Mouse (Mus musculus): Measurements from ENCODE around the gene Ctsw. TPM values are rescaled to one million over a fixed set of nuclear protein-coding genes. Genes with fewer than 3 reads are reported as not detected.

The Ctsw gene
- polyA plus RNA-seq, 1 experiment, result 7.2 TPM

- H3K79me2 ChIP-seq (ENCODE audit: control insufficient read depth, insufficient read depth), result peaks cover 19% of the 10 kb centered on the region
- no peaks in the 10 kb centered on the region for H3K27me3 ChIP-seq (ENCODE audit: control insufficient read depth, insufficient read depth, insufficient read length)
- peaks cover 5% of the 10 kb centered on the region for H3K36me3 ChIP-seq (ENCODE audit: control insufficient read depth, insufficient read depth)
These were observed 5.4 kb upstream of the Ctsw start, which contains the start of gene Efemp2 for GRCm38 (mm10) chr19:5473720-5474119. Efemp2 (plus strand) TSS chr19:5473954.

DNA sequence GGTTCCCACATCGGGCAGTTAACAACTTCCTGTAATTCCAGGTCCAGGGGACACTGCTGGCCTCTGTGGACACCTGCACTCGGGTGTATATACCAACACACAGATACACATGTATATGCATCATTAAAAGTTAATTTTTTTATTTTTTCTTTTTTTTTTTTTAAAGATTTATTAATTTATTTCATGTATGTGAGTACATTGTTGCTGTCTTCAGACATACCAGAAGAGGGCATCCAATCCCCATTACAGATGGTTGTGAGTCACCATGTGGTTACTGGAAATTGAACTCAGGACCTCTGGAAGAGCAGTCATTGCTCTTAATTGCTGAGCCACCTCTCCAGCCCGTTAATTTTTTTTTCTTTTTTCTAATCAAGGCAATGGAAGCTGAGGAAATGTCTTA lies 4.5 kb upstream of the Ctsw start:
- peak overlapping the region; percentile 95 for H3K4me2 ChIP-seq (ENCODE audit: low read depth)
- H3ac ChIP-seq (ENCODE audit: control insufficient read depth, insufficient read length), result no peak overlapping the region
- H3K36me3 ChIP-seq (ENCODE audit: control insufficient read depth, insufficient read depth), result no peaks in the 10 kb centered on the region
- peaks cover 19% of the 10 kb centered on the region for H3K79me2 ChIP-seq (ENCODE audit: control insufficient read depth, insufficient read depth)
- peak overlapping the region; percentile 62 for H3K4me3 ChIP-seq
- no peaks in the 10 kb centered on the region for H3K27me3 ChIP-seq (ENCODE audit: control insufficient read depth, insufficient read depth, insufficient read length)
- no peak for TF ChIP-seq TCF3 (IDR thresholded peaks at IDR 0.05; ENCODE audit: insufficient read length, low read depth)

More at GRCm38 (mm10) chr19:5473720-5474119, 5.4 kb upstream of the Ctsw start, which contains the start of gene Efemp2:
- peak within 1 kb of the TSS; percentile 62 for H3K4me3 ChIP-seq
- TF ChIP-seq CEBPB (IDR thresholded peaks at IDR 0.05; ENCODE audit: insufficient read depth, poor library complexity, severe bottlenecking) (no peak), POLR2A (IDR thresholded peaks at IDR 0.05; ENCODE audit: insufficient read length, low read depth) (peak; percentile 78), TCF3 (IDR thresholded peaks at IDR 0.05; ENCODE audit: insufficient read length, low read depth) (no peak), E2F4 (IDR thresholded peaks at IDR 0.05; ENCODE audit: insufficient read depth) (no peak), MYOD1 (IDR thresholded peaks at IDR 0.05; ENCODE audit: control insufficient read depth in 1 of 3, insufficient read length in 2 of 3, low read depth in 2 of 3) (no peak), SRF (IDR thresholded peaks at IDR 0.05; ENCODE audit: control insufficient read depth, insufficient read length, low read depth) (no peak), MYOG (IDR thresholded peaks at IDR 0.05; ENCODE audit: control insufficient read depth in 1 of 3, insufficient read depth in 1 of 3, insufficient read length in 2 of 3, low read depth in 2 of 3) (peak in 1 of 3 experiments; percentile 20), MAX (IDR thresholded peaks at IDR 0.05; ENCODE audit: low read depth) (no peak), POLR2AphosphoS2 (IDR thresholded peaks at IDR 0.05; ENCODE audit: insufficient read length, low read depth) (peak; percentile 90), USF1 (IDR thresholded peaks at IDR 0.05; ENCODE audit: low read depth) (no peak), TCF12 (IDR thresholded peaks at IDR 0.05; ENCODE audit: insufficient read depth, poor library complexity, severe bottlenecking) (no peak), REST (IDR thresholded peaks at IDR 0.05; ENCODE audit: insufficient read depth, insufficient read length) (no peak)
- H3ac ChIP-seq (ENCODE audit: control insufficient read depth, insufficient read length), result peak within 1 kb of the TSS; percentile 75
- H3K4me2 ChIP-seq (ENCODE audit: low read depth), result peak within 1 kb of the TSS; percentile 95

DNA sequence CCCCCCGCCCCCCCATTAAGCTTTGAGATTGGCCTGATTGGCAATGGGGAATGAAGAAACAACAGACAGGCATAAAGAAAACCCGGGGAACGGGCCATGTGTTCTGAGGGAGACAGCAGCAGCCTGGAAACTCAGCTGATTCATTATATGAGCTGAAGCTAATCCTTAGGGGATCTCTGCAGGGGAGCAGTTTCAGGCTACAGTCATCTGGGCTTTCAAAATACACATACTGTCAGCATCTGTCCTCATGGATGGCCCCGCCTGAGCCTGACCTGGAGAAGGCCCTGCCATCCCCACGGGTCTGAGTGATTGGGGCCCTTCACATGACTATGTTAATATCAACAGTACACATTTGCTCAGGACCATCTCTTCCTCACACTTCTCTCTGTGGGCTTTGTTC lies 3.5 kb upstream of the Ctsw start:
- Histone ChIP-seq H3K4me3 (no peak overlapping the region), H3ac (ENCODE audit: control insufficient read depth, insufficient read length) (no peak overlapping the region), H3K36me3 (ENCODE audit: control insufficient read depth, insufficient read depth) (peaks cover 1% of the 10 kb centered on the region), H3K27me3 (ENCODE audit: control insufficient read depth, insufficient read depth, insufficient read length) (no peaks in the 10 kb centered on the region), H3K79me2 (ENCODE audit: control insufficient read depth, insufficient read depth) (peaks cover 19% of the 10 kb centered on the region), H3K4me2 (ENCODE audit: low read depth) (no peak overlapping the region)
- TF ChIP-seq REST (IDR thresholded peaks at IDR 0.05; ENCODE audit: insufficient read depth, insufficient read length), result no peak
- no peak for TF ChIP-seq TCF3 (IDR thresholded peaks at IDR 0.05; ENCODE audit: insufficient read length, low read depth)
- TF ChIP-seq TCF12 (IDR thresholded peaks at IDR 0.05; ENCODE audit: insufficient read depth, poor library complexity, severe bottlenecking), result no peak
- no peak for TF ChIP-seq E2F4 (IDR thresholded peaks at IDR 0.05; ENCODE audit: insufficient read depth)
- no peak for TF ChIP-seq MAX (IDR thresholded peaks at IDR 0.05; ENCODE audit: low read depth)
- TF ChIP-seq MYOD1 (IDR thresholded peaks at IDR 0.05; ENCODE audit: control insufficient read depth in 1 of 3, insufficient read length in 2 of 3, low read depth in 2 of 3), result no peak
- no peak for TF ChIP-seq CEBPB (IDR thresholded peaks at IDR 0.05; ENCODE audit: insufficient read depth, poor library complexity, severe bottlenecking)
- no peak for TF ChIP-seq POLR2A (IDR thresholded peaks at IDR 0.05; ENCODE audit: insufficient read length, low read depth)
- TF ChIP-seq MYOG (IDR thresholded peaks at IDR 0.05; ENCODE audit: control insufficient read depth in 1 of 3, insufficient read depth in 1 of 3, insufficient read length in 2 of 3, low read depth in 2 of 3), result no peak
- no peak for TF ChIP-seq POLR2AphosphoS2 (IDR thresholded peaks at IDR 0.05; ENCODE audit: insufficient read length, low read depth)
- TF ChIP-seq SRF (IDR thresholded peaks at IDR 0.05; ENCODE audit: control insufficient read depth, insufficient read length, low read depth), result no peak
- TF ChIP-seq USF1 (IDR thresholded peaks at IDR 0.05; ENCODE audit: low read depth), result no peak

GRCm38 (mm10) chr19:5466916-5467500 lies 1.3 kb downstream of the Ctsw start:
- Histone ChIP-seq H3K4me3 (no peak overlapping the region), H3K36me3 (ENCODE audit: control insufficient read depth, insufficient read depth) (peaks cover 24% of the 10 kb centered on the region), H3K4me2 (ENCODE audit: low read depth) (no peak overlapping the region), H3K27me3 (ENCODE audit: control insufficient read depth, insufficient read depth, insufficient read length) (no peaks in the 10 kb centered on the region), H3K79me2 (ENCODE audit: control insufficient read depth, insufficient read depth) (peaks cover under 1% of the 10 kb centered on the region), H3ac (ENCODE audit: control insufficient read depth, insufficient read length) (no peak overlapping the region)
- TF ChIP-seq POLR2AphosphoS2 (IDR thresholded peaks at IDR 0.05; ENCODE audit: insufficient read length, low read depth) (no peak), USF1 (IDR thresholded peaks at IDR 0.05; ENCODE audit: low read depth) (no peak), POLR2A (IDR thresholded peaks at IDR 0.05; ENCODE audit: insufficient read length, low read depth) (no peak), CEBPB (IDR thresholded peaks at IDR 0.05; ENCODE audit: insufficient read depth, poor library complexity, severe bottlenecking) (no peak), TCF3 (IDR thresholded peaks at IDR 0.05; ENCODE audit: insufficient read length, low read depth) (no peak), SRF (IDR thresholded peaks at IDR 0.05; ENCODE audit: control insufficient read depth, insufficient read length, low read depth) (no peak), MYOG (IDR thresholded peaks at IDR 0.05; ENCODE audit: control insufficient read depth in 1 of 3, insufficient read depth in 1 of 3, insufficient read length in 2 of 3, low read depth in 2 of 3) (no peak), MYOD1 (IDR thresholded peaks at IDR 0.05; ENCODE audit: control insufficient read depth in 1 of 3, insufficient read length in 2 of 3, low read depth in 2 of 3) (no peak), MAX (IDR thresholded peaks at IDR 0.05; ENCODE audit: low read depth) (no peak), E2F4 (IDR thresholded peaks at IDR 0.05; ENCODE audit: insufficient read depth) (no peak)

DNA sequence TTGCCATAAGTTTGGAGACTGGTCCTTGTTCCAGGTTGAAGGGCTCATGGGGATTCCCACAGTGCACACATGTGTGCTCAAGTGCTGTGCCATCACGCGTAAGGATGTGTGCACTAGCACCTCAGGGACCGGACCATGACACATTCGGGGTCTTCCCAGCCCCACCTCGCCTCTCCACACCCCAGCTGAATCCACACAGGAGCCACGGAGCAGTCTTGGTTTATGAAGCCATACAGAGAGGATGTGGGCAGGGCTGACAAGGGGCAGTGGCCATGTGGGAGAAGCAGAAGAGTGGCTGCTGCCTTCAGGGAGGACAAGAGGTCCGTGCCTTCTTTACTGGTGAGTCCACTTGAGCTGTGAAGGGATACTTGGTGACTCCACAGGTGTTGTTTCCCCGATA lies 3.3 kb downstream of the Ctsw start:
- H3ac ChIP-seq (ENCODE audit: control insufficient read depth, insufficient read length), result no peak overlapping the region
- H3K4me3 ChIP-seq, result no peak overlapping the region
- no peak for TF ChIP-seq MYOD1 (IDR thresholded peaks at IDR 0.05; ENCODE audit: control insufficient read depth in 1 of 3, insufficient read length in 2 of 3, low read depth in 2 of 3)
- TF ChIP-seq SRF (IDR thresholded peaks at IDR 0.05; ENCODE audit: control insufficient read depth, insufficient read length, low read depth), result no peak
- peaks cover 16% of the 10 kb centered on the region for H3K79me2 ChIP-seq (ENCODE audit: control insufficient read depth, insufficient read depth)
- no peaks in the 10 kb centered on the region for H3K27me3 ChIP-seq (ENCODE audit: control insufficient read depth, insufficient read depth, insufficient read length)
- peaks cover 24% of the 10 kb centered on the region for H3K36me3 ChIP-seq (ENCODE audit: control insufficient read depth, insufficient read depth)
- H3K4me2 ChIP-seq (ENCODE audit: low read depth), result no peak overlapping the region
